Mouse (Mus musculus) ovary, adult 18-20 months (tissue): Measurements from ENCODE around the gene Krtap26-1.

Experiments
- DNase-seq: peaks from one replicate; pipeline ENCODE4 v3.0.0; 2022; ENCODE audit warnings: low spot score, mixed read lengths

The Krtap26-1 gene

DNA sequence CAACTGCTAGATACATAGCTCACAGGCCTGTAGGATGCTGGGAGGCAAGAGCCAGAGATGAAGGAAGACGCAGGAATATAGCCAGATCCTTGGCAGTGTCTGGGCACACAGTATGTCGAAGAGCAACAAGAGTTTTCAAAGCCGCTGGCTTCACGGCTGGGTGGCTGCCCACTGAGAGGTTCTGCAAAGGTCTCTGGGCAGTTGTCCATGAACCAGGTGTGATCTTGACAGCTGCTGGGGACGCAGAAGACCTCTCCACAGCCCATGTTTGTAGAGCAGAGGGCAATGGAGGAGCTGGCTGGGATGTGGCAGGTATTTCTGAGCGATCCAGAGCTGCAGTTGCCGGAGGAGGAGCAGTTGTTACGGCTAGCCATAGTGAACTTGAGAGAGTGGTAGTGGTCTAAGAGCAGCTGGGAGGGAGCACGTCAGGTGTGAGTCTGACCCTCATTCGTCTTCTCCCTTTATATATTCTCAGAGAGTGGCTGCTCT lies at the start of gene Krtap26-1:
Gene Krtap26-1, minus strand, starts transcription at position 439 of the 489 bp plus-strand sequence.
- DNase-seq = no peak

DNA sequence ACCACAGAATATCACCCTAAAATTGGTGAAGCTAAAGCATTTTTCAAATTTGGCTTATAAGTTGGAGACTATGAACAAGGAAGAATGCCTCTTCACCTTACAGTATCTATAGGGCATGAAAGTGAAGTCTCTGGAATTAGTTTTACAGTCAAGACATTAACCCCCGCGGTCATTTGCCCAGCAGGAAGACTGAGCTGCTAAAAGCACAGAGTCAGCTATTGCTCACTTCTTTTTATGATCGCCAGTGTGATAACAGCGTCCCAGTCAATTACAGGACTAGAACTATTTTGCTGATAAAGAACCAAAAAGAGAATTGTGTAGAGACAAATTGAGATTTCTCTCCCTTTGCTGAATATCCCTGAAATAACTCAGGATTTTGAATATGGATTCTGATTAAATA lies 48.7 kb upstream of the Krtap26-1 start:
- no peak for DNase-seq

DNA sequence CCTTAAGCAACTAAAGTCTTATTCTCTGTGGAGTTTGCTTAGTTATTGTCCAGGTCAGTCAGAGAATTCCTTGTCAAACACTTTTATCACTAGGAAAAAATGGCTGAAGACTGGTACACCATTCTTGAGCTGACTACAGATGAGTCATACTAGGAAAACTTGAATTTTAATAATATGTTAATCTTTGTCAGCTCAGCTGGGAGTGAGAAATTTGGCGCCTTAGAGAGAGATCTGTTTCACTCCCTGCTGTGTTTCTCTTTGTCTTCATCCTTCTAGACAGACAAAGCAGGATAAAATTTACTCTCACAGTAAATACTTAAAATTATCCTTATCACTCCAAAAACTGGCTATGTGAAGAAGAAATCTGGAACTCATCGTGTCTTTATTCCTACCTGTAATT lies 33.7 kb upstream of the Krtap26-1 start:
- DNase-seq = no peak

DNA sequence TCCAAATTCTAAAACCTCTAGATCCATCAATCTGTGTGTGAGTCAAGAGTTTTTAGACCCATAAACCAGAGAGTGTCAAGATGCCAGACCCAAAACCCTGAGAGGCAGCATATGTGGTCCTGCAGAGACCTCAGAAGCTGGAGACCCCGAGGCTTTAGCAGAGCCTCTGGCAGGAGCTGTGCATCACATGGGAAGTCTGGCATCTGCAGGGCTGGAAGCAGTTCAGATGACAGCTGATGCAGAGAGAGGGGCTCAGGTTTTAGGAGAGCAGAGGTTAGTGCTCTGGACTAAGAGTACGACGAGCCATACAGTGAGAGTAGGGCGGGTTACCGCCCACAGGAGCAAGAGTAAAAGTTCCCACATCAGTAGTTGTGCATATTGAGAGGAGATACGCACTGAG lies 31.5 kb upstream of the Krtap26-1 start:
- no peak for DNase-seq

DNA sequence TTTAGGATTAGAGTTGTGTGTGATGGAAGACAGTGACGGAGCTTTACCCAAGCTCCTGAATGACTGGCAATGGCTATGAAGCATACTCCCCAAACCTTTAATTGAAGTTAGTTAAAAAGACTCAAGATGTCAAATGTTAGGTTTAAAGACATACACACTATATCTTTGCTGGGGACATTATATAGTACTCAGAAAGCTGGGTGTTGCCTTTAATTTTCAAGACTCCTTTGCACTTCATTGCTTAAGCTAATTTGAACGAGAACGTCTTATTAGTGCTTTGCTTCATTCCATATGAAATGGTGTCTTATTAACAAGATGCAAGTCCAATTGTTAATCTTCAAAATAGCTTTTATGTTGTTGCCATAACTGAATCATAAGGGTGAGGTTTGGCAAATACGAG lies 24.0 kb upstream of the Krtap26-1 start, which contains the start of gene Krtap27-1:
Gene Krtap27-1, minus strand, starts transcription at position 101 of the 400 bp plus-strand sequence.
- DNase-seq = no peak

DNA sequence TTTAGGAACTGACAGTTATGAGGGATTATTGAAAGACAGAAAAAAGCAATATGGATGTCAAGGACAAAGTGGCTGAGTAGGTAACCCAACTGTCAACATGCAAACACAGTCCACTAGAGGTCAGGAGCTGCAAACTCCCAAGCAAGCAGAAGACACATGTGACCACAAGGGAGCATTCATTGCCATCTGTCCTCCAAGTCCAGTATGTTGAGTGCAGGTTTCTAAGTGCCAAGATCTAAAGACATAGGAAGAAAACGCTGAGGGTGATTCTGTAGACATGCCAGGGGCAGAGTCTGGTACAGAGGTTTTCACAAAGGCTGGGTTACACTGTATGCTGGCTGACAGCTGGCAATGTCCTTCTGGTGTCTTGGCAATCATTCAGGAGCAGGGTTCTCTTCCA lies 9.8 kb upstream of the Krtap26-1 start:
- no peak for DNase-seq

DNA sequence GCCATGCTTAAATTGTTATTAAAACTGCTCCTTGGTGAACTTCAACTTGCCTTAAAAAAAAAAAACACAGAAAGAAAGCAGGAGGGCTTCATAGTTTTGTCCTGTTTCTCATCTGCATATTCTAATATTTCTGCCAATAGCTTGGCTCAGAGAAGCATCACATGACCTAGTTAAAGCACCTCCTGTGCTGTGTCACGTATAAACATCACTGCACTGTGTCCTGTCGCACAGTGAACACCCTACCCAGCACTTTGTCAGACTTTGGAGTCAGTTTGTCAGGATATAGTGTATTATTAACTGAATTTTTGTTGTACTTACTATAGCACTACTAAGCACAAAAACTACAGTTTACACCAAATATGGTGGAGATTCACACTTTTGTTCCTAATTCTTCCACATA lies 4.4 kb upstream of the Krtap26-1 start:
- no peak for DNase-seq

DNA sequence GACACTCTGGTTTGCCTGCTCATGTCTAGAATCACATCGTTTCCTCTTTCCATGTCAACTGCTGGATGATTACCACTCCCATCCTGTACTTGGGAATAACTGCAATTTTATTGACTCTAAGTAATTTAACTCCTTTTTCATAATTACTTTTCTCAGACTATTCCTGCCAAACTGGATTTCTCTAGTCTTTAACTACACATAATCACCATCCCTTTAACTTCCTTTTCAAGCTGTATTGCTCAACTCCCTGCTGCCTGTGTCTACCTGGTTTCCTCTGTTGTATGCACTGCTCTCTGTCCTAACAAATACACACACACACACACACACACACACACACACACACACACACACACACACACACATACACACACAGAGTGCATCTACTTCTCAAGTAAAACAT lies 3.5 kb upstream of the Krtap26-1 start:
- DNase-seq = no peak

DNA sequence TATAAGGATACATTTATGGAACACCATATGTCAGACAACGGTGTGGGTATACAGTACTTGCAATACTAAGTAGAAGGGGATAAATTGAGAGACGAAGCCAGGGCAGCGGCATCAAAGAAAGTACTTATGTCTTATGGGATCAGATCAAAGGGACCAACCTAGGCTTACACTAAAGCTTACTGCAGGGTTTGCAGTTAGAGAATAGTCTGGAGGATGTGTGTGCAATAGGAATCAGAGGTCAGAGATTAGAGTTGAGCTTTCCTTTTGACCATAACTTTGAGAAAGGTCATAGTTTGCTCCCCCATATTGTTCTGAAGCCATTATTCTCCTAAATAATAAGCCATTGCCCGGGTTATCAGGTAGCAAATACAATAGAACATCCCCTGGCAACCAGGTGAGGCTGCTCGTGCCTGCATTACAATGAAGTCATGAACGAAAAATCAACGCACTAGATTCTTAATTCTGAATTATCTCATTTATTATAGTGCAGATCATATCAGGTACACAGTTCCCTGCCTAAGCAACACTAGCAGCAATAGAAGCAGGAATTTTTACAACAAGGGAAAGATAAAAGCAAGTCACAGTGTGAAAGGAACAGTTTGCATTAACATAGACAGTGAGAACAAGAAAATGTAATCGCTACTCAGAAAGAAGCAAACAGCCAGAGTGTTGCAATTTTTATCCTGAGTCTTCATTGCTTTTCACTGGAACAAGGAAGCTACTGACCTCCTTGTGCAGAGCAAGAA lies 1.1 kb downstream of the Krtap26-1 start:
- DNase-seq = no peak

DNA sequence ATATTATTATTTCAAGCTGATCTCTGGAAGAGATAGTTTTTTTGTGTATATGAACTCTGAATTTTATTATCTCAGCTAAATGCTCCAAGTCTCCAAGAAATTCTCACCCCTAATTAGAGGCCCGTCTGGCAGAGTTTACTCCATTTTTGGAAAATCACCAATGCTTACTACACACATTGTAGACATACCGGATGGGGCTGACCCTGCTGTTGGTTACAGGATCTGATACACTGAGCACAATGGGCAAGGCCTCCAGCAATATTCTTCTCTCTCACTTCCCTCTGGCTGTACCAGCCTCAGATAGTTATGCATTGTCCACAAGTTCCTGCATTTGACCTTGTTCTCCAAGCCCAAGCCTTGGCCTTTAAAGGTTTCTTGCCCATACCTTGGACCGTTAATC lies 7.5 kb downstream of the Krtap26-1 start:
- no peak for DNase-seq

DNA sequence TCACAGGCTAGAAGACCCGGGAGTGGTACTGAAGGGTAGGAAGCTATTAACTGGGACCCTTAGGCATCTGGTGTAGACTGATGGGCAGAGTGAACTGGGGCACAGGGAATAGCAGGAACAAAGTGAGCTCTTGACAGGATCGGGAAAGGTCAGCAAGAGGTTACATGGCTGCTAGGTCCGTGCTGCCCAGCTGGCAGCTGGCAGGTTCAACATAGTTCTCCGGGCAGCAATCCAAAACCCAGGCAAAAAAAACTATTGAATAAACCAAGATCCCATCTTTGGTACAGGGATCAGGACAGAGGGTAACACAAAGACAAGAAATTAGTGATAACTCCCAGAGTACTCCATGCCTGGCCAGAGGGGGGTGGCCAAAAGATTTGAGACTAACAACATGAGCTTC lies 12.5 kb downstream of the Krtap26-1 start:
- no peak for DNase-seq

DNA sequence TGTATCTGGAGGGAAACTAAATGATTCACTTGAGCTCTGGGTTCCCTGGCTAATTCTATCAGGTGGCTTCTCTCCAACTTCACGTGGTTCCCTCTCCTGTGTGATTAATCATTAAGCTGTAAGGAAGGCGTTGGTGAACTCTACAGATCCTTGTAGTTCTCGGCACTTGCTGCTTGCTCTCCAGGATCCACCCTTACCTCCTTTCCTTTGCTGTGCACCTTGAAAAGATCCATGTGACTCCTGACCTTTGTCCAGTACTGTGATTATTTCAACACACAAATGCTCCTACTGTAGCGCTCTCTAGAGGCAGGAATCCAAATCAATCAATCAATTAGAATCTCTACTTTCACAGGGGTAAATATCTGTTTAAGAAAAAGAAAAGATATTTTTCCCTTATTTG lies 16.1 kb downstream of the Krtap26-1 start:
- DNase-seq = no peak

DNA sequence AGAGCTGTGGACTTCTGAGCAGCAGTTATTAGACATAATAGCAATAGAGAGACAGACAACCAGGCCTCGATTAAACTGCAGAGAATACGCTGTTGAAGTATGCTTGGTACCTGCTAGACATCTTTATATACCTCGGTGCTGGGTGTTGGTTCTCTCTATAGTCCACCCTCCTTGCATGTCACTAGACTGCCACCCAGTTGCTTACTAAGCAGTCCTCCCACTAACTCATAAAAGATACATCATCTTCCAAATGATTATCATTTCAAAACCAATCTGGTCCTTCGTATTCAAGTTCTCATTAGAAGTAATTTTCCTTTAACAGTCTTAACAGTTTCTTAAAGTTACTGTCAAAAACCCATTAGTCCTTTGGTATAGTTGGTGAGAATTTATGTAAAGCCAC lies 20.0 kb downstream of the Krtap26-1 start, which contains the start of gene 2310079G19Rik:
Gene 2310079G19Rik, minus strand, starts transcription at position 101 of the 400 bp plus-strand sequence.
- no peak for DNase-seq

DNA sequence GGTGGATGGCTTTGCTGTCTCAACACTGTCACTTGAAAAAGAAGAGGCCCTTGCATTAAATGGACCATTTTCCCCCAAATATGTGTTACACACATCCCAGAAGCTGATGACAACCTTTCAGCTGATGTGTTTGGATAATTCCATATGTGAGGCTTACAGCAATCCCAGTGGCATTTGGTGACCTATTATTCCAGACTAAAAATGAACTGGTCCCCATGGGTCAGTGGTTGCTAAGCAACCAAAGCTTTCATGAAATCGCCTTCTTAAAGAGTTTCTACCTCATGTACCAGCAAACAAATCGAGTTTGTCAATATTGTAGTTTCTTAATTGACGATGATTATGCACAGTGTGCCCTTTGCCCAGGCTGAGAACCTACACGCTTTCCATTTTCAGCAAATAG lies 34.9 kb downstream of the Krtap26-1 start:
- DNase-seq = no peak

DNA sequence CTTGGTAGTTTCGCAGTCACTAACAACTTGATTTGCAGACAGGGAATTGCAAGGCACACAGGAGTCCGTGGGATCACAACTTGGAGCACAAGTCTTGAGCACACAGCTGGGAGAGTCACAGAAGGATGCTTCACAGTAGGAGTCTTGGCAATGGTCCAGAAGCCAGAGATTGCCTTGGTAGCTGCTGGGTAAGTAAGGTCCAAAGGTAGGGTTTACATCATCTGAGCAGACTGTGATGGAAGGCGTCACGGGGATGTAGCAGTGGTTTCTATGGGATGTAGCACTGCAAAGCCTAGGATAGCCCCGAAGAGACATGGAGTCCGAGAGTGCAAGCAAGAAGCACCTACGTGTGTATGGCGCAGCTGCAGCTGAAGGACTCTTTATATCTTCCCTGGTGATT lies 35.7 kb downstream of the Krtap26-1 start, which contains the start of gene Krtap24-1:
Gene Krtap24-1, minus strand, starts transcription at position 358 of the 400 bp plus-strand sequence.
- no peak for DNase-seq

DNA sequence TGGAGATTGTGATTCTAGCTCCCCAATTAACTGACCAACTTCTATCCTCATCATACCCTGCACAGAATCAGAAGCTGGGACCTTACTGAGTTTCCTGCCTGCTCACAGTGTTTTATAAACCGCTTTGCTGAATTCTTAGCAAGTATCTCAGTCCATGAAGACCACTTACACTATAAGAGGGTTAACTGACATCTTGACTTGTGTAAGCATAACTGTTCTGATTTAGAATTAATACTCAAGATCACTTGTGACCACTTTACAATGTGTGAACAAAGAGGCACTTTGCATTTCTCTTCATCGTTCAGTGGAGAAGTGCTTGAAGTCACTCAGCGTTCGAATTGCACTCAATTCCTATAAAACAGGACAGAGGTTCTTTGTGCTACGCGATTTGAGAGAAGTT lies 43.0 kb downstream of the Krtap26-1 start:
- DNase-seq = no peak

DNA sequence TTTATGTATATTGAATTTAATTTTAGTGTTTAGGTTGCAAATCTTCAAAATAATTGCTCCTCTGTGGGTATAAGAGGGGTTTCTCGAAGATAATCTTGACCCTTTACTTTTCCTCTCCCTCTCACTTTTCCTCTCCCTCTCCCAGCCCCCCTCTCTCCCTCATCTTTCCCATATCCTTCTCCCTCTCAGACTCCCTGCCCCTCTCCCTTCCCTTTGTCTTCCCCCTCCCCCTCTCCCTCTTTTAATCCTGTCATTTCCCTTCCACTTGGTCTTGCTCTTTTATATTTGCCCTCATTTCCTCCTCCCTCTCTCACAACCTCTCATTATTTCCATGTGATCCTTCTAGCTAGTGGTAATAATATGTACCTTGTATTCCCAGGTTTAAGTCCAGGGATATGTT lies 45.1 kb downstream of the Krtap26-1 start:
- DNase-seq = no peak

DNA sequence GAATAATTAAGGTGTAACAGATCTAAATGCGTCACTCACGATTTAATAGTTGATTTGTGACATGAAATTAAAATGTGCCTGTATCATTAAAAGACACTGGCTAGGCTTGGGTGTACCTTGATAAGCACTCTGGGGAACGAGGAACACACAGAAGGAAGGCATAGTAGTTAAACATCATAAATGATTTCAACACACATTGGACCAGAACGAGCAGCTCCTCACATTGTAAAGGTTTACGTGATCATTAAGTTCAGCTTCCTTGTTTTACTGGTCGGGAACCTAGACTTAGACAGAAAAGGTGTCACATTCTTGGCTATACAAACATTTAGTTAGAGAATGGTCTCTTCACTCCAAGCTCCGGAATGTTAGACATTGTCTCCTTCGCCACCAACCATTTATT lies 47.3 kb downstream of the Krtap26-1 start:
- DNase-seq = no peak

DNA sequence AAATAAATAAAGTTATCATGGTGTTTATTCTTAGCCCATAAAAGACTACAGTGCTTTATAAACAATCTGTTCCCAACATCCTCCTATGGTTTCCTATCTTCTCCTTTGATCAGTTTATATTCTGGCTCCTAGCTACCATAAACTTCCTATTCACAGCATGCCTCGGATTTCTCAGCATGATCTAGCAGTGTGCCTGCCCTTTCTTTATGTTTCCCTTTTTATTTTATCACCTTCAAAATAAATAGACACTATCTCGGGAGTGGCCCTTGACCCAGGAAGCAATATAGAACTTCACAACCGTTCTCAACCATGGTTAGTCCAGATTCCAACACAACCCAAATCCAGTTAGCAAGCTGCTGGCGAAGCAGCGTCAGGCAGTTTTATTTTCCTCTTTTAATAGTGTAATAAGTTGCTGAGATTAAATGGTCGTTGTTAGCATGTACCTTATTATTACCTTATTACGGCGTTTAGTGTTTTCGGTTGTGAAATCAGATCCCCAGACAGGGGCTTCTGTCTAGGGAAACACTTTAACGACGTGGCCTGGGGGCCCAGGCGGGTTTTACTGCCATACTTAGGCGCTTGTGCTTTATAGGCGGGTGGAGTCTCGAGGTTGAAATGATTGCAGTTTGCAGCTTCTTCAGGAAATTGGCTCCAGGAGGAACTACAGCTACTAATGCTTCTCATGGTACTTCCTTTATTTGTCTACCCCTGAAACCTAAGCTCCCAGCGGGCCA lies 47.9 kb downstream of the Krtap26-1 start:
- DNase-seq = no peak
